Mouse (Mus musculus) G1E (cell line): Measurements from ENCODE around the gene Gm2a.

Experiments used
- CTCF ChIP-seq: IDR thresholded peaks from 2 replicates; pipeline ENCODE4 v1.5.1; 2012; ENCODE audit warnings: low read depth, low read length, inconsistent platforms, mixed read lengths
- GATA1 ChIP-seq: IDR thresholded peaks from 2 replicates; pipeline ENCODE4 v1.6.1; 2012; ENCODE audit warnings: borderline replicate concordance, low read length, inconsistent platforms, mixed read lengths
- GATA2 ChIP-seq: IDR thresholded peaks from 2 replicates; pipeline ENCODE4 v1.6.1; 2012; ENCODE audit warnings: low read depth, low read length, inconsistent platforms, borderline replicate concordance
- POLR2AphosphoS5 ChIP-seq: IDR thresholded peaks from 2 replicates; pipeline ENCODE4 v1.6.1; 2012; ENCODE audit warnings: low read depth, low read length, inconsistent platforms; ENCODE audit not compliant: insufficient replicate concordance
- TAL1 ChIP-seq: conservative IDR thresholded peaks from 2 replicates; pipeline ENCODE4 v1.6.1; 2012; ENCODE audit warnings: low read depth, low read length, inconsistent platforms, mixed read lengths

DNA sequence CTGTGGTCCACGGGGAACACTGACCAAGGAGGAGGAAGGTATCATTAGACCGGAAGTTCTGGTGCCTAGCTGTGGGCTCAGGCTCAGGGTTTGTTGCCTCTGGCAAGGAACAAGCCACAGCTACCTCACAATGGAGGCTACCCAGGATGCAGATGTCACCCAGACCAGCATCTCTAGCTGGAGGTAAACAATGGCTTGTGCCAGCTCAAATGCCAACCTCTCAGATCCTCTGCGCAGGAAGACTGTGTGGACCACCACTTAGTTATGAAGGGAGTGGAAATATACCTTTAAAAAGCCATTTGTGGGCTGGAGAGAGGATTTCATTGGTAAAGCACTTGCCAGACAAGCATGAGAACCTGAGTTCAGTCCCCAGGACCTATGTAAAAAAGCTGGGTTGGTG, 53.7 kb downstream of the Gm2a start, which contains the start of gene Slc36a3:
- TF ChIP-seq GATA1: no peak
- TF ChIP-seq CTCF: no peak
- TF ChIP-seq TAL1: no peak
- TF ChIP-seq POLR2AphosphoS5: no peak
- no peak for TF ChIP-seq GATA2
